Mouse (Mus musculus) liver, embryonic 14 days (tissue): ENCODE measurements around the gene 1700003F12Rik. TPM values are rescaled to one million over a fixed set of nuclear protein-coding genes. Genes with fewer than 3 reads are reported as not detected.

Experiments used
- polyA plus RNA-seq: library from polyadenylated mRNA; depleted of rRNA; stranded (reverse); fragments of >200 nt; gene quantifications from 2 replicates; pipeline ENCODE4 v1.2.3, GENCODE M21; 2012; rRNA removed

The 1700003F12Rik gene
- 0.90 and 1.3 TPM in 2 replicates for polyA plus RNA-seq

GRCm38 (mm10) chr2:154546711-154547110 is at the start of gene 1700003F12Rik:
Gene 1700003F12Rik (plus strand): TSS chr2:154547085.

GRCm38 (mm10) chr2:154551476-154551875 is 4.6 kb downstream of the 1700003F12Rik start, which contains the start of gene Actl10:
Gene Actl10 (plus strand): TSS chr2:154551776.

GRCm38 (mm10) chr2:154558264-154559039 is 11.6 kb downstream of the 1700003F12Rik start, which contains the start of gene Necab3:
Gene Necab3 (minus strand): TSS chr2:154558890.

GRCm38 (mm10) chr2:154569836-154570286 is 23.0 kb downstream of the 1700003F12Rik start, which contains the start of gene E2f1:
Gene E2f1 (minus strand): TSS chr2:154569892.

Other genes with a start within 250 kb of the 1700003F12Rik start
- not detected in 2 replicates for gene Bpifb9b, start 239.9 kb upstream of the 1700003F12Rik start, polyA plus RNA-seq
- gene Cdk5rap1, start 174.1 kb upstream of the 1700003F12Rik start, polyA plus RNA-seq, result 7.7 and 12.4 TPM in 2 replicates
- gene Snta1, start 139.0 kb upstream of the 1700003F12Rik start, polyA plus RNA-seq, result 1.5 TPM in 2 replicates
- gene Cbfa2t2, start 110.6 kb upstream of the 1700003F12Rik start, polyA plus RNA-seq, result 3.8 and 4.3 TPM in 2 replicates
- not detected in 2 replicates for gene Actl10, start 4.7 kb downstream of the 1700003F12Rik start, polyA plus RNA-seq
- 0.60 and 1.1 TPM in 2 replicates for gene Necab3, start 11.8 kb downstream of the 1700003F12Rik start, polyA plus RNA-seq
- 24.1 and 24.4 TPM in 2 replicates for gene E2f1, start 22.8 kb downstream of the 1700003F12Rik start, polyA plus RNA-seq
- 16.6 and 18.4 TPM in 2 replicates for gene Pxmp4, start 56.6 kb downstream of the 1700003F12Rik start, polyA plus RNA-seq
- 3.3 and 3.6 TPM in 2 replicates for gene Zfp341, start 66.2 kb downstream of the 1700003F12Rik start, polyA plus RNA-seq
- 0.18 and 0.36 TPM in 2 replicates for gene 4930519P11Rik, start 66.4 kb downstream of the 1700003F12Rik start, polyA plus RNA-seq
- gene Chmp4b, start 104.6 kb downstream of the 1700003F12Rik start, polyA plus RNA-seq, result 82.8 and 96.6 TPM in 2 replicates
- gene Gm14214, start 222.9 kb downstream of the 1700003F12Rik start, polyA plus RNA-seq, result not detected in 2 replicates
- 232 and 250 TPM in 2 replicates for gene Raly, start 244.0 kb downstream of the 1700003F12Rik start, polyA plus RNA-seq
- gene a, start 244.3 kb downstream of the 1700003F12Rik start, polyA plus RNA-seq, result 0.31 and 0.41 TPM in 2 replicates